Mouse (Mus musculus) T-helper 2 cell (primary cell): ENCODE results near the gene Ifna16.

Experiments used
- in situ Hi-C: fragments of 300-600 bp; cut with MboI, MseI; formaldehyde crosslinking; loops from one replicate; pipeline ENCODE4 v1.15.1; 2025; ENCODE audit warnings: high pct_unique_total_duplicates

Ifna16 gene

GRCm38 (mm10) chr4:88676824-88677223 is at the start of gene Ifna16:
Gene Ifna16 (minus strand): TSS chr4:88676924.
- in situ Hi-C loops, result no loop called here

GRCm38 (mm10) chr4:88723497-88724090 is 46.9 kb upstream of the Ifna16 start:
- in situ Hi-C loops, result loop anchor here (5.0 kb wide), 1 partner anchor 81 kb away; the partner anchor contains the start of gene Ifna13

DNA sequence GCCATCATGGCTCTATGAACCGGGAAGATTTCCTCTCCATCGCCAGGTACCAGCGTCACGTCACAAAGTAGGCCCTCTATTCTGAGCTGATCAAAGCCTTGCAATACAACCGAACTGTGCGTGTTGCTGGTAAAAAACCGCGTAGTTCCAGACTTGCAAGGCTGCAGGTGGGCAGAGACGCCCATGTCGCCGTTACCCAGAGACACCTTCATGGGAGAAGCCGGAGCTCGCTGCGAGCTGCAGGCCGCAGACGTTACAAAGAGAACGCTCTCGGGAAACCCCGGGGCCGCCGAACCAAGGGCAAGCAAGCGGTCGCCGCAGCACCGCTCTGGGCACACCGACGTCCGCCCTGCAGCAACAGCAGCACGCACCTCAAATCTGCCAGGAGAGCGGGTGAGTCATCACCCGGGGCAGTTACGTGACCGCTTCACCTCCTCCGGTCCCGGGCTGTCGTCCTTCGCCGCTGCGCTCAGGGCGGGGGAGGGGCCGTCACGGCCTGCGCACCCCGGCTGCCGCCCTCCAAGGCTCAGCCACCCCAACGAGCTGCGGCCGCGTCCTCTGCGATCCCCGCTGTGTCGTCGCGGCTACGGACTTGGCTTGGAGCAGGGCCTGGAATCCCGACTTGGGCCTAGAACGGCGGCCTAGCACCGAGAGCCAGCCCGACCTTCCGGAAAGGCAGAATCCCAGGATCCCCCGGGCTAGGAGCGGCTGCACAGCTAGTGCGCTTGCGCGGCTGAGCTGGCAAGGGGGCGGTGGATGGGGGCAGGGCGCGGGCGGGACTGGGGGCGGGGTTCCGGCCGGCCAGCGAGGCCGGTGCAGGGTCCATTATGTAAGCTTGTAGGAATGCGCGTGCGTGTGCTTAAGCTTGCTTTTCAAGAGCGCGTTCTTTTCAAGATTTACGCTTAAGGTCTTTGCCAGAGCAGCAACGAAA is 45.3 kb upstream of the Ifna16 start, which contains the start of the genes Gm26566 and Klhl9:
TSS of gene Gm26566 (plus strand) at position 15 of the 931 bp plus-strand sequence.
TSS of gene Klhl9 (minus strand) at position 675 of the 931 bp plus-strand sequence.
- in situ Hi-C loops, result loop anchor here (5.0 kb wide), 1 partner anchor 80 kb away; the partner anchor contains the start of gene Ifna13

DNA sequence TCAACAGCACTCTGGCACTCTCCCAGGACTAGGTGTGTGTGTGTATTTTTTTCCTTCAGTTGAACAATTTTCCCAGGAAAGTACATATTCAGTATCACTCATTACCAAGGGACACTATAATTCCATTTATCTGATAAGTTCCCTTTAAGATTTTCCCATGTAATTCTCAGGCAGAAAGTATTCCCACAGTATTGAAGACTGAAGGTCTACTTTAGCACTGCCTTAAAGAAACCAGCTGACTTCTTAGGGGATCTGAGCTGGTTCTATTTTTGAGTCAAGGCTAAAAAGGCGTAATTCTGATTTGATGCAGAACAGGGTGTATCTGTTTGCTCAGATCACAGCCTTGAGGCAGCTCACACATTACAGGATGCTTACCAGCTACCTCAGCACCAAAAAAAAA is 42.0 kb upstream of the Ifna16 start:
- in situ Hi-C loops, result no loop called here

- in situ Hi-C loops, result no loop called here
These were observed 38.3 kb upstream of the Ifna16 start for GRCm38 (mm10) chr4:88715059-88715458.

DNA sequence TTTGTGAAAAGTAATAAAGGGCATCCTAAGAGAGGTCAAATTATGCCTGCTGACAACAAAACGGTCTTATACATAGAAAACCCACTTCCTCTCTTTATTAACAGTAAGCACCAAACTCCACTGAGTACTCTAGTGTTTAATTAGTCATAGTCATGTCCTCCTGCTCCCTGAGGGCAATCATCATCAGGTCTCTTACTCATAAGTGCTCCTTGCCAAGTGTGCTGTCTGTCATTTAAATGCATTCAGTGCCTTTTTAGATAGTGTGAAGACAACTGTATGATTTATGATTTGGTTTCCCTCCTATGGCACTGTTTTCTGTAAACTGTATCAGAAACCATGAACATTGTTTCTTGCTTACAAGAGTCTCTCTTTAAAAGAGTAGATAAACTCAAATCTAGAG is 37.6 kb upstream of the Ifna16 start:
- in situ Hi-C loops, result no loop called here

DNA sequence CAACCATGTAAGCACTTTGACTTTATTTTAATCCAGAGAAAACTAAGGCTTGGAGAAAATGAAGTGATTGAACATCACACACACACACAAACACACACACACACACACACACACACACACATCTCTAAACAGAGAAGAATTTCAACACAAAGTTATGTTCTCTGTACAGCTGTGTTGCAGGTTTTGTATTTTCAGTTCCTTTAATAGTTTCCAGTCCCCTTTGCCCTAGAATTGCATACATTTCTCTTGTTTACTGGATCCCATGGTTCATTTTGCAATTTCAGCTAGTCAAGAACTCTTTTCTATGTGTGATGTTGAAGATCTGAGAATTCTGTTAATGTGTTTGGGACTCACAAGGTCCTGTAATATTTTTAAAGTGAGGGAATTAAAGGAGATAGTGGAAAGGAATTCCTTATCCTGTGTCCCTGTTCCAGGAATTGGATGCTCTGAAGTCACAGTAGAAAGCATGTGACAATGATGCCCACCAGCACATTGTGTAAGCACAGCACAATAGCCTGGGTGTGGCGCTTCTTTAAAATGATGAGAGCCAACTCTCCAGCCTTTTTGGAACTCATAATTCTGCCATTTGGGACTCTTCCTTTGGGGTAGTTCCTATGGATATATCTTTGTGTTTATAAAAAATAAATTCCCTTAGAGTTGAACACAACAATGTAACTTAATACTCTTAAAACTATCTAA is 30.6 kb upstream of the Ifna16 start:
- in situ Hi-C loops, result no loop called here

- in situ Hi-C loops, result no loop called here
These were observed 29.2 kb upstream of the Ifna16 start for GRCm38 (mm10) chr4:88705924-88706323.

DNA sequence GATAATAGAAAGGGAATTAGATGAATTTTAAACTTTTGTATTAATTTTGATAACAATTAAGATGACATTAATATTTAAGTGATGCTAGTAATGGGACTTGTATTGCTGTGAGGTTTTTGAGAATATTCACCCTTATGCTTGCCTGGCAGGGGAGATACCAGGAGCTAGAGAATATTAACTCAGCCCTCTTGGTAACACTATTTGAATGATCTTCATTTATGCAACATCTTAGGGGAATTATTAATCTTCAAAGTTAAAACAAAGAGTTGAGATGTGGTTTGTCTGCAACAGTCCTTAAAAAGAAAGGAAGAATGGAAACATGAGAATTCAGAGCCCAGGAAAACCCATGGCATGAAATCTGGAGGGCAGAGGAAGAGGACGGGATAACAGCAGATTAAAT is 22.6 kb upstream of the Ifna16 start:
- in situ Hi-C loops, result no loop called here

- in situ Hi-C loops, result no loop called here
These were observed 22.1 kb upstream of the Ifna16 start for GRCm38 (mm10) chr4:88698781-88699180.

DNA sequence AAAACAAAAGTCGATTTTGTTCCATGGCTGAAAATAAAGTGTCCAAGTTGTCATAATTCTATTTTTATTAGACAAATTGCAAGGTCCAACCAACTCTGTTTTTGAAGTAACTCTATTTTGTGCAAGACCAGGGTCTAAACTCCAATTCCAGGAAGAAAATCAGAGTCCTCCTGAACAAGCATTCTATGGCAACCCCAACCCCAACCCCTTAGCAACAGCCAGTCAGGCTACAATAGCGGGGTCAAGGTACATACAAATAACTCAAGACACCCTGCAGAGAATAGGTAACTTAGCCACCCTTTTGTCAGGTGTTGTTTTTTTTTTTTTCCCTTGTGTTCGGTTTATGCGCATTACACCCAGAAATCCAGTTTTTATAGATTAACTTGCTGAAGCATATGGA is 21.0 kb upstream of the Ifna16 start:
- in situ Hi-C loops, result no loop called here

DNA sequence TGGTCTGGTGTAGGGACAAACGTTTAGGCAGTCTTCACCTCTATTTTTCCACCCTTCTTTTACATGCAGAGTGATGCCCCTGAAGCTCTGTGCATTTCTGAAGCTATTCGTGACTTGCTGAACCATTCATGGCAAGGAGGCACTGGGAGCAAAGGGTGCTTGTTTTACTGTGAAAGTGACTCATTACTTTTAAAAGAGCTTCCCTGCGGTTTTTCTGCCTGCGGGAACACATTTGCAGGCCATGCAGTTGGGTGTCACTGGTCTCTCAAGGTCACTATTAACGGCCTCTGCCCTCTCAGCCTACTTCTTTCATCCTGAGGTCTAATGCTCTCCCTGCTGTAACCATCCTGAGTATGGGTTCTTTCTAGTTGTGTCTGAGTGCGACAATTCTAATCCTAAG is 20.4 kb upstream of the Ifna16 start:
- in situ Hi-C loops, result no loop called here

GRCm38 (mm10) chr4:88696237-88696884 is 19.6 kb upstream of the Ifna16 start:
- in situ Hi-C loops, result no loop called here

DNA sequence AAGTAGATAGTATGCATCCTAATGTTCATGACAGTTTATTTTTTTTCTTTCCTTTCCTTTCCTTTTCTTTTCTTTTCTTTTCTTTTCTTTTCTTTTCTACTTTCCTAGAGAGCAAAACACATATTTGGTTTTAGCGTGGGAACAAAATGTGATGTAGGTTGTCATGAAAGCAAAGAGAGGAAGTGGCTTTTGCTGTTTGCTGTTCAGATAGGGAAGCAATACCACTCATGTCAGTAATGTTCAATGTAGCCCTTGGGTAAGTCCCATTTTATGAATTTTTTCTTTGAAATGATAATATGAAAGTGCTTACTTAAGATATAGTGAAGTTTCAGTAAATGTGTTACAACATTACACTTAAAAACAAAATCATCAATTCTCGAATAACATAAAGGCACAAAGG is 16.7 kb upstream of the Ifna16 start:
- in situ Hi-C loops, result no loop called here

DNA sequence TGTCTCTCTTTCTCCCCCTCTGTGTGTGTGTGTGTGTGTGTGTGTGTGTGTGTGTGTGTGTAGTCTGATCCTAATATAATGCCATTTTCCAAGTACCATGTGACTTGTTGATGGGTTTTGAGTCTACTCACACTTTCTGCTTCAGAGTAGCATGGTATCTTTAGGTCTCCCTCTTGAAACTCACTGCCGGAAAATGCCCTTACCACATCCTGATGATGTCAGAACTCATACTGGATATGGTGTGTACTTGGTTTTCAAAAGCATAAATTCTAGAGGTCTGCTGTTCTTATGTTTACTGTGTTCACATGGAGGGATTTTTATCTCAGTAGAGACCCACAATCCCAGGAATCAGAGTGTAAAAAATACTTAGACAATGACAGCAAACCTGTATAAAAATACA is 15.8 kb upstream of the Ifna16 start:
- in situ Hi-C loops, result no loop called here

GRCm38 (mm10) chr4:88691259-88691658 is 14.5 kb upstream of the Ifna16 start, which contains the start of gene Ifnab:
Gene Ifnab (minus strand): TSS chr4:88691359.
- in situ Hi-C loops, result no loop called here

DNA sequence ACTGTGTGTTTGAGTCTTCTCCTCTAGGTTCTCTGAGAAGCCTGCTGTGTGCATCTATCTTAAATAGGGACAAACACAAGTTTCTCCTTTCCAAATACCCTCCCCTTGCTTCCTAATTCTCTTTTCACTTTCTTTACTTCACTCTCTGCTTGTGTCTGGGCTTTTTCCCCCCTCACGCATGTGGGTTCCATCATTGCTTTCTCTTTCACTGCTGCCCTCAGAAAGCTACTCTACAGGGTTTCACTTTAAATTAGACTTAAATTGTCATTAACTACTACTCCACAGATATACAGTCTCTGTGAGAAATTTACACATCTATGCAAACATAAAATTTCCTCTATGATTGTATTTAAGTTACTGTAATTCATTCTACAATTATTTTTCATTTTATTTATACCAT is 7.1 kb upstream of the Ifna16 start, which contains the start of gene Ifna2:
TSS of gene Ifna2 (minus strand) at position 101 of the 400 bp plus-strand sequence.
- in situ Hi-C loops, result no loop called here

DNA sequence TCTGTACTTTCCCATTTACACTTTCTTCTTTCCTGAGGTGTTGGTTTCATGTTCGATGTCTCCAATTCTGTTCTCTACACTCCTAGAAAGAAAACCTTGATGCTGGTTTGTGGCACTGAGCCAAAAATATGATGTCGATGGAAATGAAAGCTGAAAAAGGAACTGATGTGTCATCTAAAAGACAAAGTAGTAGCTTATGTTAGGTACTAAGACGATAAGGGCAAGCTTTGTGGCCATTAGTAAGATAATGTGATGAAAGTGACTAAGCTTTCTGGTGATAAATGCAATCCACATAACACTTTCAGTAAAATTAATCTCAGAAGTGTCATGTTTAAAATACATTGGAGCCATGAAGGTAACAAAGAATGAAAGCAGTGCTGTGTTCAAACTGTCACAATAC is 4.6 kb upstream of the Ifna16 start:
- in situ Hi-C loops, result no loop called here

DNA sequence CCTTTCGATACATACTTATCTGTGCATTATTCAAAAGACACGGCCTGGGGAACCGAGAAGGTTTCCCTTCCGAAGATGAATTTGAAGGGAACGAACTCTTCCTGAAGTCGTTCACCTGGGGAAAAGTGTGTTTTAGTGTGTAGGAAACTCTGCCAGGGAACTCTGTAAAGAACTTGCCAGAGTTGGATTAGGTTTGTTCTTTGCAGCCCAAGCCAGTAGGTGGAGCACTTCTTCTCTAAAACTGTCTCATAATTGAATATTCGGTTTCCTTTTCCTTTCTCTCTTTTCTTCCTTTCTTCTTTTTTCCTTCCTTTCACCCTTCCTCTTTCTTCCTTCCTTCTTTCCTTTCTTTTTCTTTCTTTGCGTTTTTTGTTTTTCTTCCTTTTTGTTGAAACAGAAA is 3.6 kb upstream of the Ifna16 start:
- in situ Hi-C loops, result no loop called here

DNA sequence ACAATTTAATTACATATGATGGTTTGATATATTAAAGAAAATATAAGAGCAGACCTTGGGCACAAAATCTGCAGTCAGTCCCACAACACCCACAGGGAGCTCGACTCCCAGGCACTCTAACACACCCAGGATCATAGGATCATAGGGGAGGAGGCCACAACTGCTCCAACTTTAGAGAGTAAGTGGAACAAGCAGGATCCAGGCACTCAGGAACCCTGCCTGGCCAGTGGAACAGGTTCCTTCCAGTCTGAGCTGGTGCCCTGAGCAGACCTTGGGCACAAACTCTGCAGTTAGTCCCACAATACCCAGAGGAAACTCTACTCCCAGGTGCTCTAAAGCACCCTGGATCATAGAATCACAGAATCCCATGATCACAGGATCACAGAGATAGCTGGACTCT is 21.3 kb downstream of the Ifna16 start:
- in situ Hi-C loops, result no loop called here

DNA sequence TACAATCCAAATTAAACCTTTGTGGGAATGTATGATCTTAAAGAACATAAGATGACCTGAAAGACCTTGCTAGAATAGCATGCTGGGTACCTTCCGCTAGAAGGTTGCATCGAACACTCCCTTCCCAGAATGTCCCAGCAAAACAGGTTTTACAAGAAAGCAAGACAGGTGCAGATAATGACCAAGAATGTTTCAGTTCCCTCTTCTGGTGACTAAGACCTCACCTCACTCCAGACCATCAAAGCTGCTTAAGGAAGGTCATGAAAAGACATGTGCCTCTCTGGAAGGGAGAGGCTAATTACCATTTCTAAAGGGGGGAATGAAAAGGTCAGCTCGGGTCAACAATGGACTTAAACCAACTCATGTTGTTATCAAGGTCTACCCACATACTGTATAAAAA is 23.1 kb downstream of the Ifna16 start:
- in situ Hi-C loops, result no loop called here
